Mouse (Mus musculus) T-helper 1 cell (primary cell): ENCODE measurements around the gene Fggy.

Source experiments
- in situ Hi-C: fragments of 300-600 bp; cut with MboI, MseI; formaldehyde crosslinking; loops from one replicate; pipeline ENCODE4 v1.15.1; 2025; ENCODE audit warnings: high pct_unique_total_duplicates

Fggy gene

DNA sequence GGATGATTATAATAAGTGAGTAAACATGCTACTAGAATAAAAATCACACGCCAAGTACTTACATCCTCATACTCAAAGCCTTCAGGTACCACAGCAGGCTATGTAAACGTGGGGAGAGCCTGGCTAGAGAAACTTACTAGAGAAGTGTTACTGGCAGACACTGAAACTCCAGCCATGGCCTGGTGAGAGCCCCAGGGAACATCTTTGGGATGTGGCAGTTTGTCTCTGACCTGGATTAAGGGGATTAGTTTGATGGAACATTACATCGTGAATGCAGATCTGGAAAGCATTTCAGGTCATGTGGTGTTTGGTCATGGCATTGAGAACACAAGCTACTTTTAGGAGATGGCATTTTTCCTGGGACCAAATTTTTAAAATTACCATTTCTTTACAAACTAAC lies 303.3 kb downstream of the Fggy start:
- in situ Hi-C loops: no loop called here

DNA sequence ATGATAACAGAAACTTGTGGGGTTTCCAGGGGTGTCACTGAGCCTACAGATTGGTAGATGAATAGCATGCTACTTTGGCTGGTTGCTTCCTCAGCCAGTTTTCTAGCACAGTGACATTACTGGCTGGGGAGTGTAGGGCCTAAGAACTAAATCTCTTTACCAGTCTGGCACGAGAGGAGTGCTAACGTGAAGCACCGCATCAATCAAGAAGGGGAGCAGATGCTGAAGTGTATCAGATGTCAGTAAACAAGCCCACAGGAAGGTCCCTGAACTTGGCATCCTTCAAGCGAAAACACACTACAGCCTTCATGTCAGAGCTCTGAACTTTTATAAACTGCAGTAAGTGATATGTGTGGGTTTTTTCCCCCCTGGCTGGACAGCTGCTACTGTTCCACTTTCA lies 303.8 kb downstream of the Fggy start:
- in situ Hi-C loops: no loop called here

DNA sequence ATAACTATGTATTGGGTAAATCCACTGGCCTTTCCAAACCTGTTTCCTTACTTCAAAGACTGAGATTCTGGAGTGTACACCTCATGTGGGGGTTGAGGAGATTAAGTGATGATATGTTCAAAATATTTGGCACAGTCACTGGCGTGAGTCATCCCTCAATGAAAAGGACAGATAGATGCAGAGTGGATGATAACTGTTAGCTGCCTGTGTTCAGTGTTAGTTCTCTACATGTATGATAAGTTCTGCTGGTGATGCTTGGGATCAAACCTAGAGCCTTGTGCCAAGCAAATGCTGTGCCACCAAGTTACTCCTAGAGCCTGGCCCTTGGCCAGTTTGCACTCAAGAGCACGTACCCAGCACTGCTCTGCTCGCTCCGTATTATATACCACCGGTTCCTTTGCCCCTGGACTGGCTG lies 304.4 kb downstream of the Fggy start:
- in situ Hi-C loops: no loop called here

DNA sequence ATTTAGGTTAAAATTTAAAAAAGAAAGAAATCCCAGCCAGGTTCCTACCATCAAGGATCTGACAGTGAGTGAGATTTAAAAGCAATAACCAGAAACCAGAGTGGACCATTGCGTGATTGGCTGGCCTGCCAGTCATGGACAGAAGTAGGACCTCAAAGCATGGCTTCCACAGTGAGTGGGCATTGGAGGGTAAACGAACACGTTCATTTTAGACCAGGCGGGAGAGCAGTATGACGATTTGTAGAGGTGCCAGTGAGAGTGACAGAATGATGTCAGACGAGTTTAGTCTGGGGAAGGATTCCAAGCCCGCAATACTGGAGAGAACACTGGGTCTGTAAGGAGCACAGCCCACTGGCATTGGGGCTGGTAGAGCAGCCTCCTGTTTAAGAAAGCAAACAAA lies 305.0 kb downstream of the Fggy start:
- in situ Hi-C loops: no loop called here

DNA sequence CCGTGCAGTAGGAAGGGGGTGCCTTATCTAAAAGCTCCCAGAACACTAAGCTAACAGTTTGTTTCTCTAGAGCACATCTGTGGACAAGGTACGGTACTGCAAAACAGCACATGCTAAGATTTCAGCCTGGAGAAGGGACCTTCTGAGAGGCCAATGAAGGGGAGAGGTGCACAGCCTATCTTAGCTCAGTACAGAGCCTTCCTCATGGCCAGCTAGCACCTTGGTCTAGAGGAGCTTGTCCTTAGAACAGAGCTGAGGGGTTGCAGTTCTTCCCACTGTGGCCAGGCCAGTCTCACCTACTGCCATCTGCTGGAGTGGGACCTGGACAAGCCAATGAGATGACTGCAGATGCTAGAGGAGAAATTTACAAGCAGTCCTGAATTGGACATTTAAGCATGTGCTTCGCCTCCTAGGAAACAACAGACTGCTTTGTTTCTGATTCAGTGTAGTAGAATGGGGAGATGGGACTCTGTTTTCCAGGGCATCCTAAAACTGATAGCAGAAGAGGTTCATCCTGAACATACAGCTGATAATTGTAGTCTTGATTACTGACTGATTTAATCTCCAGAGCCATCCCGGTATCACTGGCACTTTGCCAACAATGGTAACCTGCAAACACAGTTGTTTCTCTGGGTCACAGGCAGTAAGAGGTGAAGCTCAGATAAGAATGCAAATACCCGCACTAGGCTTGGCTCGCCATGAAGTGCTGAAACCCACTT lies 305.6 kb downstream of the Fggy start:
- in situ Hi-C loops: no loop called here

DNA sequence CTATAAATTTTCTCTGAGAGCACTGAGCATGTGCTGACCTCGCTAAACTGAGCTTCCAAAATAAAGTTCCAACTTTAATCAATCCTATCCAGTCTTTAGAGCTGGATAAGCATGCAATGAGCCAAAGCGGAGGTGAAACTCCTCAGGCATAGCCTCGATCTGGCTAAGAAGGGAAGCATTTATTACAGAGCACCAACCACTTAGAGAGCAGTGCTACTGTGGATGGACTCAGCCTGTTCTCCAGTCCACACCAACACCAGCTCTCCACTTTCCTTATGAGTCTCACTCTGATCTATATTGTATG lies 306.1 kb downstream of the Fggy start:
- in situ Hi-C loops: no loop called here

DNA sequence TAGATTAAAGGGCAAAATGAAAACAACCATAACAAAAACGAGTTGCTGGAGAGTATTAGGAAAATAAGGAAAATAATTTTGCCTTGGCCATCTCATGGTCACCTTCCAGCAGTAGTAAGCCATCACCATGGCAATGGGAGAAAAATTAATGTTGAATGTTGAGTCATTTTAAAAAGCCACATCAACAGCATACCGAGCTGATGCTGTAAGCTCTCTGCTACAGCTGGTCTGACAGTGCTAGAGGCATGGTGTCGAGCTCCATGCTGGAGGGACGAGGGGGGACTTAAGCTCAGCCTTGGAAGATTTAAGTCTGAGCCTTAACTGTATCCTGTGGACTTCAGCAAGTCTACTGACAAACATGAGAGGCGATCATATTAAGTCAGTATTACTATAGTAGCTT lies 307.9 kb downstream of the Fggy start:
- in situ Hi-C loops: loop anchor here (5.0 kb wide), 2 partner anchors 808 to 858 kb away; no protein-coding TSS in a partner anchor

DNA sequence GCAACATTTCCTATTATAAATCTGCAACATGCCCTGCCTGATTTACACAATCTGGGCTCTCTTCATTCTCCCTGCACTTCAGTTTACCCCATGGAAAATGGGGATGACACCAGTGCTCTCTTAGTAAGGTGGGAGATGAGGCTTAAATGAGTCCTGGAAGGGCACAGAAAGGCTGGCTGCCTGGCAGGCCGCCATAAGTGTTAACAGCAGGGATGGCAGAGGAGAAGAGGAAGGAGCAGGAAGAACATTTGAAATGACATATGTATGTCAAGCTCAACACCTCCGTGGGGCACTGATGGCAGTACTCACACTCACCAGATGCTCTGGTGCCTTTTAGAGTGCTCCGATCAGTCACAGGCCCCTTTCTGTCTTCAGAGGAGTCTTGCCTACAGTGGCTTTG lies 308.6 kb downstream of the Fggy start:
- in situ Hi-C loops: loop anchor here (5.0 kb wide), 2 partner anchors 809 to 859 kb away; no protein-coding TSS in a partner anchor

DNA sequence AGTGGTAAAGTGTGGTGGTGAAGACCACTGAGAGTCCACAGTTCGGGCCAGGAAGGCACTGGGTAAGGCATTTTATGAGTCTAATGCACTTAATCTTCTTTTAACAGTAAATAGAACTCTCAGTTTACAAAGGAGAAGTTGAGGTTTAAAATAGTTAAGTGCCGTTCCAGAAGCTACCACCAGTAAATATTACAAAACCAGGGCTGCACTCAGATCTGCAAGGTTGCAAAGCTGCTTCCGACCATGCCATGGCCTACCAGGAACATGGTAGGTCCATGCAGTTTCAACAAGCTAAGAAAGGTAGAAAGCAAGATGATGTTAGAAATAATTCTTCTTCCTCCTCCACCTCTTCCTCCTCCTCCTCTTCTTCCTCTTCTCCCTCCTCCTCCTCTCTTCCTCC lies 309.8 kb downstream of the Fggy start:
- in situ Hi-C loops: loop anchor here (5.0 kb wide), 2 partner anchors 810 to 860 kb away; no protein-coding TSS in a partner anchor

DNA sequence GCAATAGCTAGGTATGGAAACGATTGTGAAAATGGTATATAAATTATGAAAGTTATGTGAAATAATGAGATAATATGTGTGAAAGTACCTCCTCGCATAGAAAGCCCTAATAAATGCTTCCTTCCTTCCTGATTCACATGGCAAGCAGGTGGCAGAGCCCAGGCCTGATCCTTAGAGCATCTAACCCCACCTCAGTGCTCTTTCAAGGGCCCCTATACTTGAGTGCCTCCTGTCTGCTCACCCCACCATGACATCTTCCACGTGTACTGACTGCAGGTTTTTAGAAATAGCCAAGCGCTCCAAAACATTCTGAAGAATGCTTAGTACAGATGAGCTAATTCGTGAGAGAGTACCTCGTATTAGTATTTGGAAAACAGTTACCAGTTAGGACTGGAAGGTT lies 311.0 kb downstream of the Fggy start:
- in situ Hi-C loops: loop anchor here (5.0 kb wide), 2 partner anchors 811 to 861 kb away; no protein-coding TSS in a partner anchor

DNA sequence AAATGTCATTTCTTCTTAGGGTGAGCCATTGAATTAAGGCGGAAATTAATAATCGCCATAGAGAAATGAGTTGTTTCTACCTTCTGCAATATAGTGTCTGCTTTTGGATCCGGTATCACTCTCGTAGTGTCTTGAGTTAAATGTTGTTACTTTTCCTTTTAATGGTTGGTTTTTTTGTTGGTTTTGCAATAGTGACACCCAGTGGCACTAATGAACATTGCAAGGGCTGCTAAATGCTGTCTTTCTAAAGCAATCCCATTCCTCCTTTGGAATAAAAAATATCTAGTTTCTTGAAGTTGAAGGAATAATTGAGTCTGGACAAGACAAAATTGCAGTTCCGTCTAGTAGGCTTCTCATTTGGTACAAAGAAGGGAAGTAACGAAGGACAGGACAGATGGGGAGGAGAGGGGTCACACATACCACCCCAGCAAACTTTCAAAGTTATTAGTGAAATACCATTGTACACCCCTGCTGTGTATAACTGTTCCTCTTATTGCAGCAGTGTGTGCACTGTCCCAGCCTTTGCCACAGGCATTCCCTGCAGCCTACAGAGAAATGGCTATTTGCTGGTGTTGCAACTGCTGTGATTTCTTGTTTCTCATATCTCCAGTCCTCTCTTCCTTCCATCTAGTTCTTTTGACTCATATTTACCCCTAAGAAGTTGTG lies 314.0 kb downstream of the Fggy start:
- in situ Hi-C loops: no loop called here

DNA sequence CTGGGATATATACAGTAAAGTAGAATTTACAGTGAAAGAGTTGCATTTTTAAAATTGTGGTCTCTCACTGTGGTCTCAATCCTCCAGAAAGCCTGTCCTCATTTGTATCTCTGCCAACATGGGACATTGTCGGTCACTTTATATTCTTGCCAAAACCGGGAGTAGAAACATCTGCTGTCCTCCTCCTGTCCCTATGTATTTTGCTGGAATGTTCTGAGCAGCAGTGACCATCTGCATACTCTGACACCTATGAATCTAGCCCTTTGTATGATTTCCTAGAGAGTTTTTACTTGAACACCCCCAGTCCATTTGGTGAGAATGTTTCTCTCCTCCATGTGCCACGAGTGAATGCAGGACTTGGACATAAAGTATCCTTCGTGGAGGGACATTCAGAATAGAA lies 318.6 kb downstream of the Fggy start:
- in situ Hi-C loops: no loop called here

DNA sequence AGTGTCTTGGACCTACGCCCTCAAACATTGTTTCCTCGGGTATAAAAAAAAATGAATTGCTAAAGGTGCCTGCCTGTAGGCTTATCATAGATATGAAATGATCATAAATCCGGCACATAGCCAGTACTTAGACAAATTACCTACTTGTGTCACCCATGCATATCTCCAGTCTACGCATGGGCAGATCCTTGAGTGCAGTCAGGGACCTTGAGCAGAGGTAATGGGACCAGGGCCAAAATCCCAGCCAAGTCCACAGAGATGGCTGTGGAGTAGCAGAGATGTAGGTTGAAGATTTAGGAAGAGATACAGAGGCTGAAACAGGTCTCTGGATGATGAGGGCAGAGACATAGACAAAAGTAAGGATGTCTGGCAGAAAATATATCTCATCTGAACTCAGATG lies 320.1 kb downstream of the Fggy start:
- in situ Hi-C loops: no loop called here

DNA sequence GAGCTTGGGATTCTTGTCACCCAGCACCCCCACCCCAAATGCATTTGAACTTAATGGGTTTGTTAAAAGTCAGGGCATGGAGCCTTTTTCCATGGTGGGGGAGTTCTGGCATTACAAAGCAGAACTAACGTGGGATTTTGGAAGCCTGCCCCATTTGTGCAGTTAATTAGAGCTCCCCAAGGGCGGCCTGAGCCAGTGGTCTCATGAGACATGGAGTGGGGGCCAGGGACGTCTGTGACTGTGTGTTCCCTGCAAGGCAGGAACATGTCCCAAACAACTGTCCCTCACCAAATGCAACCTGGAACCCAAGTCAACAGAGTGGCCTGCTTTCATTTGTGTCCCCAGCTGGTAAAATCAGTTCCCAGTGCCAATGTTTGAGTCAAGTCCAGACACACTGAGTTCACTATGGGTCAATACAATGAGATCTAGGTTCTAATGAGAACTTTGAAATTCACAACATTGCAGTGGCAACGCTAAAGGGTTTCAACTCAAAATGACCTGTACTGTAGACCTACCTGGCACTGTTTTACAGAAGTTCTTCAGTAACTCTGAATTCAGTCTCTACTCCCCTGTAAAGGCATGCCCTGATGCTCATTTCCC lies 324.5 kb downstream of the Fggy start:
- in situ Hi-C loops: no loop called here

DNA sequence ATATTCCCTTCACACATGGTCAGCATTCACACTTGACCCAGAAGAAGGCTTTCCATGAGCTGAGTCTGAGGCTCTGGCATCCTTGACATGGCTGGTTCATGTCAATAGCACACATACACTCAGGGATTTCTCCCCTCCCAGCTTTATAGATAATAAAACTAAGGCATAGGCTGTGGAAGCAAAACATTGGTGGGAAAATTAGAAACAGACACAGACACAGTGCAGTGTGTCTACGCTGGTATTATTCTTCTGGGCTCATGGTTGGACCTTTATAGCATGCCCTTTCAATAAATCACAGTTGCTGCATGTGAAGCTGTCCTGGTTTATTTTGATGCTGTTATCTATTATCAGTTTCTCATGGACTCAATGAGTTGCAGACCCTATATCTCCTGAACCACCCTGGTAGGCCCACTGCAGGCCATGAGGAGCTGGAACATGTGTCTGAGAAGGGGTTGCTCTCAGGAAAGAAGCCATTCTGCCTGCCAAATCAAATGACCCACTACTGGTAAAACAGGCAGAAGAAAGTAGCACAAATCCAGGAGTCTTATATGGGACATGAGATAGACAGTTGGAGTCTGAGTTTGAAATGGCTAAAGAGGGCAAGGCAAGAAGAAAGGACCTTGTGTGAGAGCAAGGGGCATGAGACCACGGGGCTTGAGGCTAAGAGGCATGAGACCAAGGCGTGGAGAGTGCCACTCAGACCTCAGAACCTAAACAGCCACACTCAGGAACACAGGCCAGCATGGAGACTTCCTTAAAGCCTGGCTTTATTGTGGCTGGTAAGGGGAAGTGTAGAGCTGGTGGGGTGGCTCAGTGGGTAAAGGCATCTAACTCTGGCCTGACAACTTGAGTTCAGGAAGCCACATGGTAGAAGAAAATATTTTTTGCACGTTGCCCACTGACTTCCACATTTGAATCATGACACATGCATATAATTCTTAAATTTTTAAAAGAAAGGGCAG lies 327.2 kb downstream of the Fggy start:
- in situ Hi-C loops: no loop called here

DNA sequence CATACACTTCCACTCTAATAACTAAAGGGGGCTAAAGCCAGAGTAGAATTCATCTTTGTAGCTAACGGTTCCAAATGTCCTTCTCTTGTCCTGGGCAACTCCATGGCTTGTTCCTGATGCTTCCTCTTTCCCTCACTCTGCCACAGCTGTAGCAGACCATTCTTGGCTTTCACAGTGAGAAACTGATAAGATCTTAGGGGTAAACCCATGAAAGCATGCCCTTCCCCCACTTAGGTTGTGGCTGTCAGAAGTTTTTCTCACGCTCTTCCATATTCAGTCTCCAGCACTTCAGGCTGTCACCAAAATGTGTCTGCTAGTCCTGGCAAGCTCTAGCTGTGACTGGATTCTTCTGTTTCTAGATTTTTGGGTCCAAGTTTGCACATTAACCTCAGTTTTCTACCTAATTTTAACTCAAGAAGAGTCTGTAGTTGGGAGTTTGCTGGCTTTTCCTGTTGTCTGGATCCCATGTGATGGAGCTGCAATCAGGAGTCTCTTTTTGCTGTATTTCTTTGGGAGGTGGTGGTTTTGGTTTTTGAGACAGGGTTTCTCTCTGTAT lies 338.0 kb downstream of the Fggy start:
- in situ Hi-C loops: no loop called here

DNA sequence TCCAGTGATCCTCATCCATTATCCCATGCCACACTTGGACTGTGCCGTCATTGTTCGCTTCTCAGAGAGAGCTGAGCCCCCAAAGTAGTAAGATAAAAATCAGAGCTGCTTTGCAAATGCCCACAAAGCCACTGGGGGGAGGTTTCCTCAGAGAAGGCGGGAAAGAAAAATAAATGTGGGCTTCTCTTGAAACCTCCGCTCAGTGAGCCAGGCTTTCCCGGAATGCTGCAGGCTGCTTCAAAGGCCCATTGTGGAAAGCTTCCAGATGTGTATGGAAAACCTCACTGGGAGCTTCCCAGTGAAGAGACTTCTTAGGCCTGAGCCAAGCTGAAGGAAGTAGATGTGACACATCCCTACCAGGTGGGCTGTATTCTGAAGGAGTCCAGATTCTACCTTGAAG lies 339.3 kb downstream of the Fggy start:
- in situ Hi-C loops: no loop called here

DNA sequence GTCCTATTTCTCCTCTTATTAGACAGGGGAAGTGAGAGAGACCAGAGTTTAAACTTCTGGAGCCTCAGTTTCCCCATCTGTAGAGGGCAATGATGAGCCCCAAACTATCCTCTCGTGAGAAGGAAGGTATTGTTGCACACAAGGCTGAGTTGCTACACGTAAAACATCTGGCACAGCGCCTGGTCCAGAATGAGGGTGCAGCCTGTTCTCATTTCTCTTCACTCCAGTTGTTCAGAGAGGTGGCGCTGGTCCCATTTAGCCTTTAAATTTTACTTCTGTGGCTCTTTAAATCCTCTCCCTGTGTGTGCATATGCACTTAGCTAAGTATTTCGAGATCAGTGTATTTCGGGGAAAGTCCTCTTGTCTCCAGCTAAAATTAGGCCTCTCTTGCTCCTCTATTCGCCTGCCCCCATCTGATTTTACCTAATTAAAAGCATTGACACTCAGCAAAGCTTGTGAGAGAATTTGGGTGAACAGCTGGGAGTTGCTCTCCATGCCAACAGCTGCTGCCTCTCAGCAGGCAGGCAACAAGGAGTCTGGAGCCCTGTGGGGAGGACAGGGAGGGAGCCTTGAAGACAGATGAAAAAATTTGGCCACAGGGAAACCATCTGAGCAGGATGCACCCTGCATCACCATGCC lies 340.0 kb downstream of the Fggy start:
- in situ Hi-C loops: no loop called here

DNA sequence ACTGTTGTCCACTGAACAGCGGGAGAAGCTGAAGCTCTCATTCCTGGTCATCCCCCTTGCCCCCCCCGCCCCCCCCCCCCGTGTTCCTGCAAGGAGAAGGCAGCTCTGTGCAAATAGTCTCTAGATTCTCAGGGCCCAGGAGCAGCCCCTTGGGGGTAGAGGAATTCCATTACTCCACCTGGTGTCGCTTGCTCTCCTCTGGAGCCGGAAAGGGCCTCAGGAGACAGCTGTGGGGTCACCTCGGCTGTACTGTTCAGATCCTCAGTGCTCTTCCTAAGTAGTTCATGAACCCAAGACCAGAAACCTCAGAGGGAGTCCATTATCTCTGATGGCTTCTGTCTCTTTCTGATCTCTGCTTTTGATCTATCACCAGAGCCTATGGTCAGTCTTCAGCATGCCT lies 341.4 kb downstream of the Fggy start:
- in situ Hi-C loops: no loop called here

DNA sequence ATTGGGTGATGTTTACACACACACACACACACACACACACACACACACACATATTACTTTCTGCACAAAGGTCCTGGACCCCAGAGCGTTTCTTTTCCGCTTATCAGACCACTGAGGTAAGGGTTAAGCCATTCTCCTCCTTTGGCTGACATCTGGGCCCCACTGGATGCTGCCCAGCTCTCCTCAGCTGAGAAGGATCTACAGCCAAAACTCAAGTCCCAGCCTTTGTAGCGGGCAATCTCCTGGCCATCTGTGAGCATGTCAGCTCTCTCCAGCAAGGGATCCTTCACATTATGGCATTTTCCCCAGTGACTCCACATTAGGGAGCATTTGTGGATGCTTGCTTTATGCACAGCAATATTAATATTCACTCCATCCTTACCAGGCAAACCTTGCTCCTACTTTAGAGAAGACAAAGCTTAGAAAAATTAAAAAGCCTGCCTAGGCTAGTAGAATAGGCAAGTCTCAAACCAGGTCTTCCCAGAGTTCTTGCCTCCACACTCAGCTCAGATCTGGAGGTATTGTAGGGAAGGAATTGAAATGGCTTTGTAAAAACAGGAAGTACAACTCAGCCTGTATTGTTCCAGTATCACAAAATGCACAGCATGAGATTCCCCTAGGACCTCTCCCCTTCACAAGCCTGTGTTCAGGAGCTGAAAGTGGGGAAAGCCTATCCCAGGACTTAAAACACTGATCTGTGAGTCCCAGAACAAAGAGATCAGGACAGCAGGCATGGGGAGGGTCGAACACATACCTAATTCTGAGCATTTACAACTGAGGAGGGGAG lies 342.8 kb downstream of the Fggy start:
- in situ Hi-C loops: no loop called here
